Mouse (Mus musculus) C2C12 (cell line): Measurements from ENCODE around the gene Gm17387.

Experiments
- CTCF ChIP-seq: IDR thresholded peaks from one replicate; pipeline ENCODE4 v1.5.1; 2011; ENCODE audit not compliant: control insufficient read depth, insufficient read depth, insufficient read length
- MAX ChIP-seq: IDR thresholded peaks from one replicate; pipeline ENCODE4 v1.6.1; 2011; ENCODE audit warnings: mild to moderate bottlenecking, control low read depth
- USF1 ChIP-seq: IDR thresholded peaks from one replicate; pipeline ENCODE4 v1.6.1; 2011; ENCODE audit warnings: low read depth, mild to moderate bottlenecking, control low read depth, moderate library complexity

GRCm38 (mm10) chr7:141010593-141010992, 18.3 kb upstream of the Gm17387 start, which contains the start of gene Ifitm3:
- TF ChIP-seq MAX = no peak
- no peak for TF ChIP-seq CTCF
- TF ChIP-seq USF1 = no peak
